Mouse (Mus musculus) embryonic fibroblast, embryonic 13.5 days (primary cell): ENCODE data around the gene Znhit2.

Experiments
- CTCF ChIP-seq: IDR thresholded peaks from 2 replicates; pipeline ENCODE4 v1.5.1; 2011; ENCODE audit warnings: mild to moderate bottlenecking, control low read depth, low read length, moderate library complexity, borderline replicate concordance; ENCODE audit not compliant: insufficient read depth
- POLR2A ChIP-seq: IDR thresholded peaks from 2 replicates; pipeline ENCODE4 v1.6.1; 2011; ENCODE audit warnings: low read depth, mild to moderate bottlenecking, control low read depth, low read length, moderate library complexity

GRCm38 (mm10) chr19:6056696-6057095, 4.3 kb upstream of the Znhit2 start:
- no peak for TF ChIP-seq CTCF
- no peak for TF ChIP-seq POLR2A
